Mouse (Mus musculus) ES-E14 (cell line): ENCODE data around the gene Mcat.

Experiments used
- CHD2 ChIP-seq: IDR thresholded peaks from 2 replicates; pipeline ENCODE4 v1.6.1; 2014; ENCODE audit warnings: mild to moderate bottlenecking, low read depth, low read length, inconsistent platforms
- MAFK ChIP-seq: IDR thresholded peaks from 2 replicates; pipeline ENCODE4 v1.6.1; 2014; ENCODE audit warnings: mild to moderate bottlenecking, low read depth, low read length, inconsistent platforms; ENCODE audit not compliant: insufficient read depth
- ZC3H11A ChIP-seq: IDR thresholded peaks from 2 replicates; pipeline ENCODE4 v1.6.1; 2012; ENCODE audit warnings: low read depth, mild to moderate bottlenecking, inconsistent platforms, low read length, borderline replicate concordance

DNA sequence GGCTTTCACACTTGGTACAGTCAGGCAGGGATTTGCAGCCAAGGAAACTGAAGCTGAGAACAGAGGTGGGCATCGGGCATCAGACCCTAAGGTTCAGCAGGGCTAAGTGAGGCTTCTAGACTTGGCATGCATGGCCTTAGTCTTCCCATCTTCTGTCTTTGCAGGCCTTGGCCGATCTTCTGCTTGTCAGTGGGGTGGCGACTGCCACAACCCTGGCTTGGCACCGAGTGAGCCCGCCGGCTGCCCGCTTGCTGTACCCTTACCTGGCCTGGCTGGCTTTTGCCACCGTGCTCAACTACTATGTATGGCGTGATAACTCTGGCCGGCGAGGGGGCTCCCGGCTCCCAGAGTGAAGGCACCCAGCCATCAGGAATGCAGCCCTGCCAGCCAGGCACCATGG, 10.0 kb upstream of the Mcat start:
- TF ChIP-seq ZC3H11A, result no peak
- TF ChIP-seq MAFK, result no peak
- no peak for TF ChIP-seq CHD2
